Mouse (Mus musculus) ES-E14 (cell line): ENCODE measurements around the gene Gmip. TPM values are rescaled to one million over a fixed set of nuclear protein-coding genes. Genes with fewer than 3 reads are reported as not detected.

ENCODE experiments used
- DNase-seq: peaks from one replicate; pipeline ENCODE4 v3.0.0-alpha.2; 2013; ENCODE audit warnings: low read depth, low spot score
- H3K27ac ChIP-seq: 2 replicates; pipeline ENCODE4 v1.5.1; 2012; ENCODE audit warnings: low read depth, mild to moderate bottlenecking, low read length, moderate library complexity, mixed read lengths; ENCODE audit not compliant: poor library complexity, insufficient read depth, severe bottlenecking
- H3K36me3 ChIP-seq: 2 replicates; pipeline ENCODE4 v1.6.1; 2012; ENCODE audit warnings: mild to moderate bottlenecking, low read length, moderate library complexity, mixed read lengths; ENCODE audit not compliant: control insufficient read depth, poor library complexity, insufficient read depth, severe bottlenecking
- H3K4me1 ChIP-seq, 2 experiments: fragments of 150-350 bp in 1 of 2; sonication (generic) in 1 of 2; 2 replicates each; pipeline ENCODE4 v1.6.1; 2012; ENCODE audit warnings: low read length in 2 of 2, mild to moderate bottlenecking in 1 of 2, mixed read lengths in 1 of 2; ENCODE audit not compliant: control insufficient read depth in 2 of 2, insufficient read depth in 2 of 2, poor library complexity in 1 of 2
- H3K4me3 ChIP-seq, 2 experiments: fragments of 150-350 bp in 1 of 2; sonication (generic) in 1 of 2; 2 replicates each; pipeline ENCODE4 v1.5.1; 2012; ENCODE audit warnings: low read length in 2 of 2, low read depth in 1 of 2, mild to moderate bottlenecking in 1 of 2, mixed read lengths in 1 of 2; ENCODE audit not compliant: insufficient read depth in 1 of 2, poor library complexity in 1 of 2, severe bottlenecking in 1 of 2
- H3K9ac ChIP-seq: 2 replicates; pipeline ENCODE4 v1.6.1; 2012; ENCODE audit warnings: low read depth, mild to moderate bottlenecking, low read length, mixed read lengths; ENCODE audit not compliant: poor library complexity, insufficient read depth, severe bottlenecking
- H3K9me3 ChIP-seq: fragments of 150-350 bp; sonication (generic); 2 replicates; pipeline ENCODE4 v1.6.1; 2012; ENCODE audit warnings: low read depth, mild to moderate bottlenecking, low read length; ENCODE audit not compliant: control insufficient read depth, insufficient read depth
- CHD2 ChIP-seq: IDR thresholded peaks from 2 replicates; pipeline ENCODE4 v1.6.1; 2014; ENCODE audit warnings: mild to moderate bottlenecking, low read depth, low read length, inconsistent platforms
- HCFC1 ChIP-seq: IDR thresholded peaks from 2 replicates; pipeline ENCODE4 v1.6.1; 2012; ENCODE audit warnings: low read length, inconsistent platforms, borderline replicate concordance; ENCODE audit not compliant: insufficient read depth
- MAFK ChIP-seq: IDR thresholded peaks from 2 replicates; pipeline ENCODE4 v1.6.1; 2014; ENCODE audit warnings: mild to moderate bottlenecking, low read depth, low read length, inconsistent platforms; ENCODE audit not compliant: insufficient read depth
- ZC3H11A ChIP-seq: IDR thresholded peaks from 2 replicates; pipeline ENCODE4 v1.6.1; 2012; ENCODE audit warnings: low read depth, mild to moderate bottlenecking, inconsistent platforms, low read length, borderline replicate concordance
- ZNF384 ChIP-seq: IDR thresholded peaks from 2 replicates; pipeline ENCODE4 v1.6.1; 2012; ENCODE audit warnings: low read depth, low read length, inconsistent platforms
- in situ Hi-C, 2 experiments: fragments of 600-800 bp; cut with MboI; formaldehyde crosslinking; loops; one replicate each; pipeline ENCODE4 v1.15.1; 2025; ENCODE audit warnings: low sequenced_read_pairs in 2 of 2, inconsistent platforms in 1 of 2; ENCODE audit not compliant: unreplicated experiment in 2 of 2
- total RNA-seq: library from RNA; depleted of rRNA; stranded (reverse); fragments of 300-350 nt; gene quantifications from 2 replicates; pipeline ENCODE4 v1.2.3, GENCODE M21; 2012

Gene Gmip
- total RNA-seq, 1 experiment, result 5.9 TPM

GRCm38 (mm10) chr8:69793666-69794065 is 14.8 kb upstream of the Gmip start:
- Histone ChIP-seq H3K4me3 (no peak overlapping the region), H3K9ac (no peak overlapping the region), H3K27ac (no peak overlapping the region), H3K9me3 (no peaks in the 10 kb centered on the region), H3K4me1 (peaks cover 4% of the 10 kb centered on the region in 2 experiments; a peak in 1 of 4 replicates), H3K36me3 (peaks cover 53% of the 10 kb centered on the region)
- in situ Hi-C loops, result no loop called here
- no peak for DNase-seq
- TF ChIP-seq CHD2 (no peak), MAFK (no peak), ZC3H11A (no peak), HCFC1 (no peak), ZNF384 (no peak)

DNA sequence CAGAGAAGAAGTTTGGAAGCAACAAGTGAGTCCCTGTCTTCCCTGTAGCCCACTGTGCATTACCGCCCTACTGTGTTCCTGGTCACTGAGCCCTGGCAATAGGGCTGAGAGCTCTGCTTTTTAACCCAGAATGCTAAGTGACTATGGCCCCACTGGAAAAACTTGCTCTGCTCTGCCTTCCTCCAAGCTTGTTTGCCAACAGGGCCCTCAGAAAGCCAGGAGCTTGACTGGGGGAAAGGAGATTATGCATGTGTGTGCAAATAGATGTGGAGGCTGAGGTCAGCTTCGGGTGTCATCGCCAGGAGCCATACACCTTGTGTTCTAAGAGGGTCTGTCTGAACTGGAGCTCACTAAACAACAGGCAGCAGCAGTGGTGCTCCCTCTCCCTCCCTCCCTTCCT is 14.4 kb upstream of the Gmip start:
- Histone ChIP-seq H3K4me1 (peaks cover 4% of the 10 kb centered on the region in 2 experiments; a peak in 1 of 4 replicates), H3K9me3 (no peaks in the 10 kb centered on the region), H3K9ac (no peak overlapping the region), H3K27ac (no peak overlapping the region; the same call in 1 of the 2 replicates), H3K4me3 (no peak overlapping the region), H3K36me3 (peaks cover 57% of the 10 kb centered on the region)
- TF ChIP-seq ZNF384 (no peak), ZC3H11A (no peak), CHD2 (no peak), MAFK (no peak), HCFC1 (no peak)
- no peak for DNase-seq
- in situ Hi-C loops, result no loop called here

DNA sequence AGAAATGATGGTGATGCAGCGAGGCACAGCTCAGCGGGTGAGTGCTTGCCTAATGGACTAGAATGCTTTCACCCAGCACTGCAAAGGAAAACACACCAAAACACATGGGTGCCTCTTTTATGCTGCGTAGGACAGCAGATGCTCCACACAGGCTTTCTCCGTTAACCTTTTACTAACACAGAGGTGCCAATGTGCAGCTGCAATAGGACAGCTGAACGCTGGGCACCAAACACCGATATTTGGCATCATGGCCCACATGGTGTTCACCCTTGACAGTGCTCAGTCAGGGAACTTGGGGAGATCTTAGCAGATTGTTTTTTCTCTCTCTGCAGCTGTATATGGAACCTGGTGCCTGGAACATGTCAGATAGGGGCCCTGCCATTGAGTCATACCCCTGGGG is 13.6 kb upstream of the Gmip start:
- in situ Hi-C loops, result no loop called here
- Histone ChIP-seq H3K9me3 (no peaks in the 10 kb centered on the region), H3K36me3 (peaks cover 65% of the 10 kb centered on the region), H3K4me1 (peaks cover 1 to 4% of the 10 kb centered on the region in 2 experiments; a peak in 1 of 4 replicates), H3K4me3 (no peak overlapping the region), H3K27ac (no peak overlapping the region), H3K9ac (no peak overlapping the region)
- TF ChIP-seq CHD2 (no peak), HCFC1 (no peak), MAFK (no peak), ZNF384 (no peak), ZC3H11A (no peak)
- DNase-seq, result no peak

- Histone ChIP-seq H3K4me1 (peaks cover 0 to 4% of the 10 kb centered on the region in 2 experiments; a peak in 1 of 4 replicates), H3K36me3 (peaks cover 81% of the 10 kb centered on the region), H3K4me3 (no peak overlapping the region), H3K9me3 (no peaks in the 10 kb centered on the region), H3K9ac (no peak overlapping the region), H3K27ac (no peak overlapping the region)
- in situ Hi-C loops, result no loop called here
- DNase-seq, result no peak
- TF ChIP-seq ZC3H11A (no peak), MAFK (no peak), CHD2 (no peak), HCFC1 (no peak), ZNF384 (no peak)
Measured at GRCm38 (mm10) chr8:69796721-69797345, 11.6 kb upstream of the Gmip start.
